Mouse (Mus musculus) layer of hippocampus, postnatal 14 days (tissue): ENCODE measurements at regions not wholly inside any gene's neighbourhood (a gene's known extent, or its start where the extent isn't known, plus 50 kb on each side); places are given as distances from the start of the nearest gene placed in this dataset.

Experiments used
- DNase-seq, 2 experiments: peaks; one replicate each; pipeline ENCODE4 v3.0.0; 2021 to 2022; ENCODE audit warnings: low spot score in 2 of 2, mixed read lengths in 1 of 2

DNA sequence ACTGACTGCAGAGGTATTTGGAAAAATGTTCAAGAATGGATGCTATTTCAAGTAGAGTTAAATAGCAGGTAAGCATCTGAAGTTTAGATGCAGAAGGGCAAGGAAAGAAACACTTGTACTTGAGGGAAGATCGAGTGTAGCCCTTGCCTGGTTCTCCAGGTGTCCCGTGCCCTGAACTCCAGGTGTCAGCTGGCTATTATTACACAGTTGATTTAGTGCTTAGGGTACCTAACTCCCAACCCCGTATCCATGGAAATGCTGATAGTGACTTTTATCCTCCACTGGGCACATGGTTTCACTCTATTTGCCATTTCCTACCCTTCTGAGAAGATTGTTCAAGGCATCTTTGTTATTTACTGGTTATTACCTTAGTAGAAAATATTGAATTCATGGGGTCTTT is 86.6 kb upstream of the Gnpda2 start:
- no peak for DNase-seq

DNA sequence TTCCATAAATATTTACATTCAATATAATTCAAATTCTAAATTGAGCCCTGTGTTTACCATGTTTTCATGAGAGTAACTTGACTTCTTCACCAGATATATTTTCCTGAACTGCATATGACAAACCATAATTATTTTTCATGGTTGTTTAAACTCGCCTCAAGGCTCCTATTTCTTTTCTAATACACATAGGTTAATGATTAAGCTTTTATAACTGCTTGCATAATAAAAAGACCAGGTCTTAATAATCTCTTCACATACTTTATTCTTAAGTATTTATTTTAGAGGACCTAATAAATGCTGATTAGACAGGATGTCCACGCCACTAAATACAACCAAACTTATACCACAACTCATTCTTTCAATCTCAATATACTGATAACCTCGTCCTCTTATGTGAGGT is 86.1 kb upstream of the Gnpda2 start:
- no peak for DNase-seq

DNA sequence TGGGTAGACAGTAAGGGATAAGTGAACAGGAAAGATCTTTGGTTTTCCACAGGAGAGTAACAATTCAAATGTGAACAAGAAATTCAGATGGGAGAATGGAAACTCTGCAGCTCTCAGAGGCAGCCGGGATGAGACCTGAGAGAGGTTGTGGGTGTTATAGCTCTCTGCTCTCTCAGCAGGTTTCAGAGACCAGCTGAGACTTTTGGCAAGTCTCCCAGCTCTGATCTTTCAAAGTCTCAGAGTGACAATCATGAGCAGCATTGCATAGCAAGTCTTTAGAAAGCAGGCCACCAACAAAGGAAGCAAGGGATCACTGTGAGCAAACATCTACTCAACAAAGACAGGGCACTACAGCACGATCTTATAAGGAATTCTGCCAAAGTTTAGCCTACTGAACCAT is 73.4 kb upstream of the Gnpda2 start:
- peak in 1 of 2 experiments; percentile 21 for DNase-seq

DNA sequence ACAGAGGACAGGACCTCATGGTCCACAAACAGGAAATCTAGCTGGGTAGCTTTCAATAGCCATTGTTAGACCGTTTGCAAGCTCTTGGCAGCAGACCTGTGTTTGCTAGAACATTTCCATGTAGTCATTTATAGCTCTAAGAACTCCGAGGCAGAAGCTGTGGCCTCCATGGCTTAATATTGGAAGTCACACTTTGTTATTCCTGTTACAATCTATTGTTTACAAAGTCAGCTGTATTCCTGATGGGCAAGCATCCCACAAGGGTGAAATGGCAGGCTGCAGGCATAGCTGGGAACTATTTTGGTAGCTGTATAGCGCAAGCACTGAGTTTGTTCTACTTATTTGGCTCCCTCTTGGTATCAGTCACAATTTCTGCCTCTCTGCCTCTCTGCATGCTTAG is 71.8 kb upstream of the Gnpda2 start:
- no peak for DNase-seq
